Mouse (Mus musculus) lung, postnatal 0 days (tissue): ENCODE measurements at regions not wholly inside any gene's neighbourhood (a gene's known extent, or its start where the extent isn't known, plus 50 kb on each side); places are given as distances from the start of the nearest gene placed in this dataset.

Experiments used
- CTCF ChIP-seq: IDR thresholded peaks from 2 replicates; pipeline ENCODE4 v1.5.1; 2016; ENCODE audit warnings: antibody characterized with exemption, mild to moderate bottlenecking
- EP300 ChIP-seq: IDR thresholded peaks from 2 replicates; pipeline ENCODE4 v1.6.1; 2016; ENCODE audit warnings: antibody characterized with exemption, mild to moderate bottlenecking, control low read depth

- TF ChIP-seq EP300 (no peak), CTCF (no peak)
These were observed 348.9 kb upstream of the Sphkap start for GRCm38 (mm10) chr1:83756866-83757265.
